Mouse (Mus musculus): ENCODE measurements at regions not wholly inside any gene's neighbourhood (a gene's known extent, or its start where the extent isn't known, plus 50 kb on each side); places are given as distances from the start of the nearest gene placed in this dataset.

GRCm38 (mm10) chr12:102067685-102068084, 60.8 kb upstream of the Slc24a4 start:
- no peak for ATAC-seq (ENCODE audit: insufficient number of reproducible peaks, insufficient read depth, low FRiP score, low read depth)
- H3K27me3 ChIP-seq (ENCODE audit: control insufficient read depth, insufficient read depth, low read length) = no peaks in the 10 kb centered on the region
- 84% methylated on average over 7 of the region's 7 CpGs for WGBS

DNA sequence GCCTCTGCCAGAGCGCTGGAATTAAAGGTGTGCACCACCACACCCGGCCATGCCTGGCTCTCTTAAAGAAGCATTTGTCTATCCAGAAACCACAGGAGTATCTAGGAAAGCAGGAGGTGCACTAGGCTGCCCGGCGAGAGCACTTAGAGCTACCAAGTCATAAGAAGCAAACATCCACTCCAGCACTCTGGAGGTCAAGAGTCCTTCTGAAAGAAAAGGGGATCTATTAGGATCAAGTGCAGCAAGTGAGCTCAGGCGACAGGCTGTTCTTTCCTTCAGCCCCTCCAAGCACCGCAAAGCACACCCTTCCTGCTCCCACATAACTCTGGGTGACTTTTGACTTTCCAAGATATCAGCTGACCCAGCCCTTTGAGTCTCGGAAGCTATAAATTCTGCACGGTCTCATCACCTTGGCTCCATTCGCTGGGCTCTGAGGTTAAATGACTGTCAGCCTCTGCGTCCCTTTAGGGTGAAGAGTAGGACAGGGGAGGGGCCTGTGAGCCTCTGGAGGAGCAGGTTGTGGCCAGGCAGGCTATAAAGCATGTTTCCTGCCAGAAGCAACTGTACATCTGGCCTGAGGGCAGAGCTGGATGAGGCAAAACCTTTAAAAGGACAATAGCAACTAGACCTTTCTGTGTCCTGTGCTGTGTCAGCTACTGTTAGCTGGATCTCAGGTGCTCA, 58.9 kb upstream of the Slc24a4 start:
- H3K9me3 ChIP-seq (ENCODE audit: control insufficient read depth, low read length) = no peaks in the 10 kb centered on the region
- H3K9ac ChIP-seq (ENCODE audit: low read length) = no peak overlapping the region
- H3K27ac ChIP-seq (replicated peaks in 1 of 2; ENCODE audit: control insufficient read depth in 1 of 2, insufficient read depth in 1 of 2, low read depth in 2 of 2, low read length in 2 of 2) = no peak overlapping the region
- no peak overlapping the region for H3K4me3 ChIP-seq (ENCODE audit: control insufficient read depth in 1 of 2, insufficient read depth in 1 of 2, low read depth in 1 of 2, low read length in 2 of 2)
- no peak for ATAC-seq (ENCODE audit: insufficient number of reproducible peaks, insufficient read depth, low FRiP score, low read depth)
- H3K36me3 ChIP-seq (ENCODE audit: control insufficient read depth, insufficient read depth, low read length) = no peaks in the 10 kb centered on the region
- peaks cover 0 to 2% of the 10 kb centered on the region in 2 experiments; a peak in 2 of 4 replicates for H3K4me1 ChIP-seq (ENCODE audit: control insufficient read depth in 2 of 2, insufficient read depth in 2 of 2, low read length in 2 of 2)
- WGBS = 45% methylated on average over 10 of the region's 10 CpGs
- no peak overlapping the region for H3K4me2 ChIP-seq (ENCODE audit: low read length)
- no peaks in the 10 kb centered on the region for H3K27me3 ChIP-seq (ENCODE audit: control insufficient read depth, insufficient read depth, low read length)

More at GRCm38 (mm10) chr12:102067685-102068084, 60.8 kb upstream of the Slc24a4 start:
- Histone ChIP-seq H3K36me3 (ENCODE audit: control insufficient read depth, insufficient read depth, low read length) (no peaks in the 10 kb centered on the region), H3K9ac (ENCODE audit: low read length) (no peak overlapping the region), H3K4me2 (ENCODE audit: low read length) (no peak overlapping the region), H3K4me3 (ENCODE audit: control insufficient read depth in 1 of 2, insufficient read depth in 1 of 2, low read depth in 1 of 2, low read length in 2 of 2) (no peak overlapping the region), H3K9me3 (ENCODE audit: control insufficient read depth, low read length) (no peaks in the 10 kb centered on the region), H3K4me1 (ENCODE audit: control insufficient read depth in 2 of 2, insufficient read depth in 2 of 2, low read length in 2 of 2) (peaks cover 0 to 8% of the 10 kb centered on the region in 2 experiments; a peak in 3 of 4 replicates), H3K27ac (replicated peaks in 1 of 2; ENCODE audit: control insufficient read depth in 1 of 2, insufficient read depth in 1 of 2, low read depth in 2 of 2, low read length in 2 of 2) (no peak overlapping the region)

DNA sequence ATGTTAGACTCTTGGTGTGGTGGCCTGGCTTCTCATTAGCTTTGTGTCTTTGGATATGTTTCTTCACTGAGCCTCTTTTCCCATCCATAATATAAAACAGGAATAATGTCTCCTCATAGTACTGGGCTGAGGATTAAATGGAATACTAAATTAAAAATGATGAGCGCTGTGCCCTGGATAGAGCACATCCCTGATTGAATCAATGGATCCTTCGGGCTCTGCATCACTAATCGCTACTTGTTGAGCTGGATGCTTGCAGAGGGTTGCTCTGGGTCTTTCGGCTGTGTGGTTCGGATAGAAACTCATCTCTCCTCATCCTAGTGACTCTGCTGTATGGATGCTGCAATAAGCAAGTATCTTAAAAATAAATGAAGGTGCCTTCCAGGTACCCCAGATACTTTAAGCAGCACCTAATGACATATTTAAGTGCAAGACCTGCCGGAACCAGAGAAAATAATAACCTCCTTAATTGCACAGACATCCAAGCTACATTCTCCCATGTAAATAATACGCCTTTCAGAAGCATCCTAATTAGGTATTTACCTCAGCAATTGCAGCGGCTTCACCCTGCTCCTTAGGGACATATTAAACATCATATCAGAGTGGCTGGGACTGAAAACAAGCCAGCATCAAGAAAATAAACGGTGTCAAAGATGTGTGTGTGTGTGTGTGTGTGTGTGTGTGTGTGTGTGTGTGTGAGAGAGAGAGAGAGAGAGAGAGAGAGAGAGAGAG, 56.5 kb upstream of the Slc24a4 start:
- Histone ChIP-seq H3K9me3 (ENCODE audit: control insufficient read depth, low read length) (no peaks in the 10 kb centered on the region), H3K4me2 (ENCODE audit: low read length) (no peak overlapping the region), H3K27ac (replicated peaks in 1 of 2; ENCODE audit: control insufficient read depth in 1 of 2, insufficient read depth in 1 of 2, low read depth in 2 of 2, low read length in 2 of 2) (no peak overlapping the region), H3K4me1 (ENCODE audit: control insufficient read depth in 2 of 2, insufficient read depth in 2 of 2, low read length in 2 of 2) (peaks cover 0 to 2% of the 10 kb centered on the region in 2 experiments; a peak in 2 of 4 replicates), H3K9ac (ENCODE audit: low read length) (no peak overlapping the region), H3K36me3 (ENCODE audit: control insufficient read depth, insufficient read depth, low read length) (no peaks in the 10 kb centered on the region), H3K4me3 (ENCODE audit: control insufficient read depth in 1 of 2, insufficient read depth in 1 of 2, low read depth in 1 of 2, low read length in 2 of 2) (no peak overlapping the region), H3K27me3 (ENCODE audit: control insufficient read depth, insufficient read depth, low read length) (no peaks in the 10 kb centered on the region)
- 89% methylated on average over 9 of the region's 9 CpGs for WGBS
- no peak for ATAC-seq (ENCODE audit: insufficient number of reproducible peaks, insufficient read depth, low FRiP score, low read depth)

GRCm38 (mm10) chr12:102073540-102073939, 55.0 kb upstream of the Slc24a4 start:
- H3K27ac ChIP-seq (replicated peaks in 1 of 2; ENCODE audit: control insufficient read depth in 1 of 2, insufficient read depth in 1 of 2, low read depth in 2 of 2, low read length in 2 of 2) = no peak overlapping the region
- H3K4me1 ChIP-seq (ENCODE audit: control insufficient read depth in 2 of 2, insufficient read depth in 2 of 2, low read length in 2 of 2) = peaks cover 0 to 2% of the 10 kb centered on the region in 2 experiments; a peak in 2 of 4 replicates
- H3K9ac ChIP-seq (ENCODE audit: low read length) = no peak overlapping the region
- WGBS = 95% methylated on average over 3 of the region's 3 CpGs
- no peak overlapping the region for H3K4me3 ChIP-seq (ENCODE audit: control insufficient read depth in 1 of 2, insufficient read depth in 1 of 2, low read depth in 1 of 2, low read length in 2 of 2)
- H3K4me2 ChIP-seq (ENCODE audit: low read length) = no peak overlapping the region
- H3K27me3 ChIP-seq (ENCODE audit: control insufficient read depth, insufficient read depth, low read length) = no peaks in the 10 kb centered on the region
- ATAC-seq (ENCODE audit: insufficient number of reproducible peaks, insufficient read depth, low FRiP score, low read depth) = no peak
- no peaks in the 10 kb centered on the region for H3K36me3 ChIP-seq (ENCODE audit: control insufficient read depth, insufficient read depth, low read length)
- H3K9me3 ChIP-seq (ENCODE audit: control insufficient read depth, low read length) = no peaks in the 10 kb centered on the region

DNA sequence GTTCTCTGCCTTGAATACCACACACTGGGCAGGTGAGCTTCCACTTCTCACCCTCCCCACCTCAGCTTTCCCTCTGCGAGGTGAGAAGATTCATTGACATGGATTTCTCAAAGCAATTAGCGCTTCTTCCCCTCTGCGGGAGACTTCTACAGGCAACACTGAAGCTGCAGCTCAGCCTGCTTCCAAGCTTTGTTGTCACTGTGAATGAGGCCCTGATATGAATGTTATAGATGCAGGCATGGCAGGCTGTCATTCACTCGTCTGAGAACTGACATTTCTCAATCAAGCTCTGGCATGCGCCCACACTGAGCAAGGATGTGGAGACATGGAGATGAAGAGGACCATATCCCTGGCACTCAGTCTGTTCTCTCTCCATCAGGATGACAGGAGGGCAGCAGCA, 52.2 kb upstream of the Slc24a4 start:
- no peak for ATAC-seq (ENCODE audit: insufficient number of reproducible peaks, insufficient read depth, low FRiP score, low read depth)
- no peaks in the 10 kb centered on the region for H3K9me3 ChIP-seq (ENCODE audit: control insufficient read depth, low read length)
- H3K27me3 ChIP-seq (ENCODE audit: control insufficient read depth, insufficient read depth, low read length) = no peaks in the 10 kb centered on the region
- H3K4me1 ChIP-seq (ENCODE audit: control insufficient read depth in 2 of 2, insufficient read depth in 2 of 2, low read length in 2 of 2) = no peaks in the 10 kb centered on the region
- H3K4me2 ChIP-seq (ENCODE audit: low read length) = no peak overlapping the region
- H3K4me3 ChIP-seq (ENCODE audit: control insufficient read depth in 1 of 2, insufficient read depth in 1 of 2, low read depth in 1 of 2, low read length in 2 of 2) = no peak overlapping the region
- 32% methylated on average over 5 of the region's 5 CpGs for WGBS
- H3K36me3 ChIP-seq (ENCODE audit: control insufficient read depth, insufficient read depth, low read length) = no peaks in the 10 kb centered on the region
- no peak overlapping the region for H3K9ac ChIP-seq (ENCODE audit: low read length)
- no peak overlapping the region for H3K27ac ChIP-seq (replicated peaks in 1 of 2; ENCODE audit: control insufficient read depth in 1 of 2, insufficient read depth in 1 of 2, low read depth in 2 of 2, low read length in 2 of 2)
